Mouse (Mus musculus): ENCODE results near the gene Dctn1.
A peak's percentile ranks its signal among the peaks of the same experiment; 100 is the strongest.

Gene Dctn1

DNA sequence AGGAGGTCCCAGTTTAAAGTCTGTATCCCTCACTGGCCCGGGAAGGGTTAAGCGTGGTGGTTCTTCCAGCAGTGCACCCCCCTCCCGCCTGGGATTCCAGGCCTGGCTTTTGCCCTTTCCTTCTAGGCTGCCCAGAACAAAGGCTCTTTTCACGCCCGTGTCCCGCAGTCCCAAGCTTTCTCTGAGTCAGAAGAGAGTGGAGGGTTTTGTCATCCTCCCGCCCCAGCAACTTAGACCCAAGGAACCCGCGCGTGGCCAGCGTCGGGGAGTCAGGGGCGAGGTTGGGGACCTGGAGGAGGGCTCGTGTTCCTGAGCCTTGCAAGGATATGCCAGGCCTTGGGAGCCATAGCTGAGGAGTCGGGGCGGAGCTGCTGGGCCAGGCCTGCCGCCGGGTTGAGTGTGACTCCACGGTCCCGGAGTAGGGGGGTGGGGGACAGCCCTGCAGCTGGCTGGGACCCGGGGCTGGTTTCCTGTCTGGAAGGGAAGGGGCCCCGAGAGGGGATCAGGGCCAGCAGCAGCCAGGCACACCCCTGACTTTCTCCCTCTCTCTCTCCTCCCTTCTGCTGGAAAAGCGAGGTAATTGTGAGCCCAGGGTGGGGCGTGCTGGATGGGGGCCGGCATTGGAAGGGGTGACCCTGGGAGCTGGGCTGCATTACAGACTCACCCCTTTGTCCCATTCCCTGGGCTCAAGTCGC lies 28.7 kb upstream of the Dctn1 start:
- DNase-seq = peak in 1 of 2 experiments; percentile 32

DNA sequence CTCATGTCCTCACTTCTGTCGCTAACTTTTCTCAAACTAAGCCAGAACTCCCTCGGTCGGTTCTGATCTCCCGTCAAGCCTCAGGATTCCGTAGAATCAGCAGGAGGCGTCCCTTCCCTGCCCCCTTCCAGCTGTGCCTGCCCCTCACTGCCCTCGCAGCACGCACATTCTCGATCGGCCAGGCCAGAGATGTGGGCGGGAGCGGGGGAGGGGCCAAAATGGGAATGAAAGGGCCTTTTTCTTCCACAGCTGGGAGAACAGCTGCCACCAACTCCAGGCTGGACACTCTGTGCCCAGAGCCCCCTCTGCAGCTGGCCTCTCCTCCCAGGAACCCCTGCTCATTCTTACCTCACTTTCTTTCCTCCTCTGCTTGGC lies 28.2 kb upstream of the Dctn1 start:
- DNase-seq = peak; percentile 31 to 45

- no peak for DNase-seq
These were observed 27.7 kb upstream of the Dctn1 start for GRCm38 (mm10) chr6:83138056-83138455.

DNA sequence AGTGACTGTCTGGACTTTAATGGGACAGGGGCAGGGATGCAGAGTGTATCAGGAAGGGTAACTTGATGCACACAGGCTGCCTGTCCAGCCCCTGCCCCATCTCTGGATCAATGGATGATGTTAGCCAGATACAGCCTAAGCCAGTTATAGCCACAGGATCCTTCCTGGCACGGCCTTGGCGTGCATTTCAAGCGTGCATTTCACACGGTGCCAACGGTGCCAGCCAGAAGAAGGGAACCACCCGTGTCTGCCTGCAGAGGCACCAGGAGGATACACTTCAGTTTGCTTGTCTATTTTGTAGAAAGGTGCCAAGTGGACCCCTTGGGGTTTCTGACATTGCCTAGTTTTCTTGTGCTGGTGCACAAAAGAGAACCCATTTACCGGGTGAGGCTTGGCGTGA lies 25.7 kb upstream of the Dctn1 start:
- DNase-seq = no peak

- DNase-seq = no peak
These were observed 24.1 kb upstream of the Dctn1 start for GRCm38 (mm10) chr6:83141636-83142035.

DNA sequence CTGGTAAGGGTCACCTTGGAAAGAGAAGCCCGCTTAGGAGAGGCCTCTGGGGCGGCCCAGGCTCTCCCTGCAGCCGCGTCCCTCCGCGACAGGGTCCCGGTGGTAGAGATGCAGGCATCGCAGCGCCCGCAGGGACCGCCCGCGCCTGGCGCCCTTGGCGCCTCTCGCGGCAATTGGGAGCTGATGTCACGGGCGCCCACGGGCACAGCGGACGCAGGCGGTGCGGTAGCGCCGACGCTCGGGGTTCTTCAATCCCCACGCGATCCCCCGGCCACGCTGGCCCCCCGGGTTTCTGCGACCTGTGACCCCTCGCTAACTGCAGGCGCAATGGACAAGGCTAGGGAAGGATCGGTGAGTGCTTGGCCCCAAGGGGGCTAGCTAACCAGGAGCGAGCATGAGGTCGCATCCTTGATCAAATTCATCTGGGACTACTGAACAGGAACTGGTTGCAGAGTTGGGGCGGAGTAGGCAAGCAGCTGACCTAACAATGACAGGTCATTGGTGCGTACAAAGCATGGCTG lies 23.4 kb upstream of the Dctn1 start:
- DNase-seq = no peak

GRCm38 (mm10) chr6:83142886-83143285 lies 22.8 kb upstream of the Dctn1 start:
- no peak for DNase-seq

GRCm38 (mm10) chr6:83145209-83145608 lies 20.5 kb upstream of the Dctn1 start:
- DNase-seq = no peak

DNA sequence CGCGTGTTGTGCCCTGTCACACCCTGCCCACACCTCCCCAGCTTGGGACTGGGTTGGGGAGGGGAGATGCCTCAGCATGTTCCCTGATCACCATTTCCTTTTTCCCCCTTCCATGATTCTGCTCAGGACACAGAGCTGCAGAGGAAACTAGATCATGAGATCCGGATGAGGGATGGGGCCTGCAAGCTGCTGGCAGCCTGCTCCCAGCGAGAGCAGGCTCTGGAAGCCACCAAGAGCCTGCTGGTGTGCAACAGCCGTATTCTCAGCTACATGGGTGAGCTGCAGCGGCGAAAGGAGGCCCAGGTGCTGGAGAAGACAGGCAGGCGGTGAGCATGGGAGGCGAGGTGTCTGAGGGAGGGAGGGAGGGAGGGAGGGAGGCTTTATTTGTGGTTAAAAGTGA lies 19.9 kb upstream of the Dctn1 start:
- no peak for DNase-seq

DNA sequence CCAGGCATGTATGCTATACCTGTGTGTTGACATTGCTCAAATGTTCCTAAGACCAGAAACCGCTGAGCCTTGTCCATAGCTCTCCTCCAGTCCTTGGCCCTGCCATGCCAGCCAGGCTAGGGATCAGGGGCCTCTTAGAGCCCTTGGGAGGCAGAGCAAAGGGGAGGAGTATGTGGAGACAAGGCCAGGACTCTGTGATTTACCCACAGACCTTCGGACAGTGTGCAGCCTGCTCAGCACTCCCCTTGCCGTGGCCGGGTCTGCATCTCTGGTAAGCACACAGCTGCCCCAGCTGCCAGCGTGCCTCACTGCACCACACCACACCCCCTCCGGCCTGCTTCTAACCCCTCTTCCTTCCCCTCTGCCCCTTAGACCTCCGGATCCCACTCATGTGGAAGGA lies 18.4 kb upstream of the Dctn1 start:
- DNase-seq = no peak

GRCm38 (mm10) chr6:83151721-83152120 lies 14.0 kb upstream of the Dctn1 start:
- DNase-seq = no peak

DNA sequence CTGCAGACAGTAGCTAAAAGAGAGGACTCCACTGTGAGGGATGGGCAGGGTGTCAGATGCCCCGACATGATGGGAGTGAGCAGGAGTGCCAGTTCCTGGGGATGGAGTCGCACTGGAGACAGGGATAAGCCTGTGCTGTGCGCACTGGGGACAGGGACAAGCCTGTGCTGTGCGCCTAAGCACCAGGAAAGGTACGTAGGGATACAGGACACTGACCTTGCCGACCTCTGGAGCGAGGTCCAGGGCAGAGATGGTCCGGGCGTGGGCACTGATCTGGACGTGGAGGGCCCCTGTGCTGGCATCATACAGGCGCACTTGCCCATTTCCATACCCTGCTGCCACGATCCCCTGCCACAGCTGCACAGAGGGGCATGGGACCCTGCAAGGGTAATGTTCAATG lies 12.7 kb upstream of the Dctn1 start:
- no peak for DNase-seq

- DNase-seq = no peak
These were observed 12.2 kb upstream of the Dctn1 start for GRCm38 (mm10) chr6:83153485-83153884.

DNA sequence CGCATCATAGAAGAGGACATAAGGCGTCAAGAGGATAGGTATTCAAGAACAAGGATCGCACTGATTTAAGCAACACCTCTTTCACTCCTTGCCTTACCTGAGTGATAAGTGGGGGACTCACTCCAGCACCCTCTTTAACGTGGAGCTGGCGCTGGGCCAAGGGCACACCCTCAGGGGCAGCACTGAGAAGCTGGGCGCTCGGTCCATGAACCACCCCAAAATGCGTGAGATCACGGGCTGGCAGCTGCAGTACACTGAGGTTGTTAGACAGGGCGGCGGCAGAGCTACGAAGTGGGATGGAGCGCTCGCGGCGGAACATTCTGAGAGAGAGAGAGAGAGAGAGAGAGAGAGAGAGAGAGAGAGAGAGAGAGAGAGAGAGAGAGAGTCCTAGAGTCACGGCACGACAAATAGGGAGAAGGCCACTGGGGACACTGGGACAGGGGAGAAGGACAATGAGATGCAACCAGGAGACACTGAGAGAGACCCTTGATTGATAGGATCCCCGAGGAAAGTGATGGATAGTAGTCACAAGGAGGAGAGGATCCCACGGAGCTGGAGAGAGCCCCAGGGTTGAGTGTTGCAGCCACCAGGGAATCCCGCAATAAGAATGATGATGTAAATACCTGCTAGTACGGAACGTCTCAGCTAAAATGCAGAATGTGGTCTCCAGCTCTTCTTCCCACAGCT lies 10.0 kb upstream of the Dctn1 start:
- peak; percentile 31 to 45 for DNase-seq

- DNase-seq = peak; percentile 76 to 77
These were observed 9.4 kb upstream of the Dctn1 start, which contains the start of the genes Wdr54 and 1700003E16Rik for GRCm38 (mm10) chr6:83156259-83156684. Gene Wdr54, minus strand, starts transcription at chr6:83156397. Gene 1700003E16Rik, plus strand, starts transcription at chr6:83156404.

GRCm38 (mm10) chr6:83159456-83159855 lies 6.3 kb upstream of the Dctn1 start:
- DNase-seq = peak; percentile 44 to 48

- DNase-seq = no peak
These were observed 4.3 kb upstream of the Dctn1 start for GRCm38 (mm10) chr6:83161442-83161841.

DNA sequence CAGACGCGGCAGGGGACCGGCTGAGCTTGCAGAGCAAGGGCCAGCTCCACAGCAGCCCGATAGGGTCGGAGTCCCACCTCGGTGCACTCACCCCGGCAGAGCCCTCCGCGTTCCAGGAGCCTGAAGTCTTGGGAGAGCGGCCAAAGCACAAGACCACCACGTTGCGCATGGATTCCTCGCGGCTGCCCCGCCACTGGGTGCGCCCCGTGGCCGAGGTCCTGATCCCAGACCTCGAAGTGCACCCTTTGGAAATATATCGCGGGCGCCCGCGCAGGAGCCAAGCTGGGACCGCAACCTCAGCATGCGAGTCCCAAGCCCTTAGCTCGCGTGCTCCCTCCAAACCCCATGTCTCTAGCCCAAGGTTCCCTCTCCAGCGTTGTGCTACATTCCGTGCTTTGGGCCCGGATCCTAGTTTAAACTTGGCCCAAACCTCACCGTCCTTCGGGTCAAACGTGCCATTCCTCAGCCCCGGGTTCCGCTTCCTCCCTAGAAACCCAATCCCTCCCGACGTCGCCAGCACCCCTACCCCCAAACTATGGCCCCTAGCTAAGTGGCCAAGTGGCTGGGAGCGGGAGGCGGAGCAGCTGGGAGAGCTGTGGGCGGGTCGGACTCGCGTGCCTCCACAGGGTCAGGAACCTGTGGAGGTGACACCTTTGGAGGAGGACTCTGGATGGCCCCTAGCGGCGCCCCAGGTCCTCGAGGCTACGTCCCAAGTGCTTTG lies 3.6 kb upstream of the Dctn1 start:
- peak; percentile 58 to 60 for DNase-seq

- DNase-seq = peak; percentile 80 to 88
These were observed 3.0 kb upstream of the Dctn1 start for GRCm38 (mm10) chr6:83162701-83163100.

DNA sequence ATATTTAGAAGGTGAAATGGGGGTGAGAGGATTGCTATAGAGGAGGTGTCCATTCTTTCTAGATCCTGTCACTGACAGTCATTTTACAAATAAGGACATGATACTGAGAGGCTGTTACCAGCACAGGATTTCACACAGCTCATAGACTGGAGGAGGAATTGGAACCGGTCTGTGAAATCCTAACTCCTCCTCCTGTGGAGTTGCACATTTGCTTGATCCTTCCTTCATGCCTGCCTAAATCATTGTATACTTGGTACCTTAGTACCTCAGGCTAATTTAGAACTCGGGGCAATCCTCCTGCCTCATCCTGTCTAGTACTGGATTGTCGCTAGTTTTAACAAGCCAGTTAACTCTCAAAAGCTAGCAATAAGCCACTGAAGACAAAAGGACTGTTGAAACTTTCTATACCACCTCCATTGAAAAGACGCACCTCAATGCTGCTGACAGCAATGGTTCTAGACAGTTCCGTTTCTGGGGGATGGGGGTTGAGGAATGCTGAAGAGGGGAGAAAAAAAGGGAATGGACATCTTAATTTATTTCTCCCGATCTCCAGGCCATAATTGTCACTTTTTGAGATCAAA lies 604 bp upstream of the Dctn1 start:
- no peak for DNase-seq

GRCm38 (mm10) chr6:83166243-83166630 lies 517 bp downstream of the Dctn1 start:
- no peak for DNase-seq

DNA sequence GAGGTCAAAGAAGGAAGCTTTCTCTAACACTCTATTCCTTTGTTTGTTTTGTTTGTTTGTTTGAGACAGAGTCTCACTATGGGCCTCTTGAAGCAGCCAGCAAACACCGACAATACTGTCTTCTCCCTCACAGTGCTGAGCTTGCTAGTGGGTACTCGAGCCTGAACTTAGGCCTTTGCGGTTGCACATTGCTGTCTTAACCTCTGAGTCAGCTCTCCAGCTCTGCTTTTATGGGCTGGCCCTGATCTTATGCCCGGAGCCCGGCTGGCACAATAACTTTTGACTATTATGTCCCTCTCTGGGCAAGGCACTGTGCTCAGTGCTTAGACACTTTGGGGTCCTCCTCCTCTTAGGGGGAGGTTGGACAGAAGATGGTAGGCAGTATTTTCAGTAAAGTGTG lies 4.2 kb downstream of the Dctn1 start:
- DNase-seq = no peak

GRCm38 (mm10) chr6:83171063-83171462 lies 5.3 kb downstream of the Dctn1 start:
- no peak for DNase-seq

Measured in cerebellum, adult 18-20 months (tissue).